Mouse (Mus musculus) liver, embryonic 15.5 days (tissue): ENCODE measurements at regions not wholly inside any gene's neighbourhood (a gene's known extent, or its start where the extent isn't known, plus 50 kb on each side); places are given as distances from the start of the nearest gene placed in this dataset.
A peak's percentile ranks its signal among the peaks of the same experiment; 100 is the strongest.

Source experiments
- ATAC-seq: fragments of 200-750 bp; cut with Nextera tagmentation; 2 replicates; pipeline ENCODE4 v1.8.0; 2017; ENCODE audit warnings: moderate number of reproducible peaks, mild to moderate bottlenecking, moderate library complexity; ENCODE audit not compliant: insufficient read depth
- H3K27ac ChIP-seq: fragments of 300-500 bp; sonication (generic); replicated peaks from 2 replicates; pipeline ENCODE4 v1.5.1; 2015; ENCODE audit warnings: mild to moderate bottlenecking, inconsistent platforms
- H3K27me3 ChIP-seq: fragments of 300-500 bp; sonication (generic); 2 replicates; pipeline ENCODE4 v1.6.1; 2015; ENCODE audit warnings: mild to moderate bottlenecking, inconsistent platforms
- H3K36me3 ChIP-seq: fragments of 300-500 bp; sonication (generic); replicated peaks from 2 replicates; pipeline ENCODE4 v1.6.1; 2015; ENCODE audit warnings: moderate library complexity, mild to moderate bottlenecking, inconsistent platforms
- H3K4me1 ChIP-seq: fragments of 300-500 bp; sonication (generic); replicated peaks from 2 replicates; pipeline ENCODE4 v1.6.1; 2015; ENCODE audit warnings: inconsistent platforms
- H3K4me2 ChIP-seq: fragments of 300-500 bp; sonication (generic); 2 replicates; pipeline ENCODE4 v1.6.1; 2015; ENCODE audit warnings: moderate library complexity, mild to moderate bottlenecking, inconsistent platforms
- H3K4me3 ChIP-seq: fragments of 300-500 bp; sonication (generic); replicated peaks from 2 replicates; pipeline ENCODE4 v1.5.1; 2015; ENCODE audit warnings: mild to moderate bottlenecking, inconsistent platforms
- H3K9ac ChIP-seq: fragments of 300-500 bp; sonication (generic); 2 replicates; pipeline ENCODE4 v1.6.1; 2015; ENCODE audit warnings: moderate library complexity, mild to moderate bottlenecking, inconsistent platforms
- H3K9me3 ChIP-seq: fragments of 300-500 bp; sonication (generic); replicated peaks from 2 replicates; pipeline ENCODE4 v1.6.1; 2016; ENCODE audit warnings: inconsistent platforms
- WGBS: fragments of 180-500 bp; shearing (Covaris S2); methylation state at CpG from one replicate; pipeline ENCODE4 v1.1.7; 2015; ENCODE audit warnings: mixed read lengths; ENCODE audit not compliant: insufficient replicate concordance; 5-methylcytosine and 5-hydroxymethylcytosine counted together

GRCm38 (mm10) chr1:159444093-159444492 is 79.5 kb upstream of the Tnr start:
- peak; percentile 44 for ATAC-seq
- H3K27ac ChIP-seq, result no peak overlapping the region
- no peaks in the 10 kb centered on the region for H3K9me3 ChIP-seq
- no peaks in the 10 kb centered on the region for H3K36me3 ChIP-seq
- H3K4me1 ChIP-seq, result no peaks in the 10 kb centered on the region
- H3K4me3 ChIP-seq, result no peak overlapping the region
- no peaks in the 10 kb centered on the region for H3K27me3 ChIP-seq
- no peak overlapping the region for H3K4me2 ChIP-seq
- no peak overlapping the region for H3K9ac ChIP-seq
- WGBS, result 50% methylated on average over 1 of the region's 1 CpGs

GRCm38 (mm10) chr1:159445465-159445864 is 78.1 kb upstream of the Tnr start:
- no peak overlapping the region for H3K27ac ChIP-seq
- H3K36me3 ChIP-seq, result no peaks in the 10 kb centered on the region
- 32% methylated on average over 1 of the region's 1 CpGs for WGBS
- H3K4me3 ChIP-seq, result no peak overlapping the region
- no peaks in the 10 kb centered on the region for H3K9me3 ChIP-seq
- no peak overlapping the region for H3K9ac ChIP-seq
- no peak overlapping the region for H3K4me2 ChIP-seq
- H3K27me3 ChIP-seq, result no peaks in the 10 kb centered on the region
- H3K4me1 ChIP-seq, result no peaks in the 10 kb centered on the region
- no peak for ATAC-seq

- no peaks in the 10 kb centered on the region for H3K9me3 ChIP-seq
- 46% methylated on average over 3 of the region's 3 CpGs for WGBS
- no peak overlapping the region for H3K4me3 ChIP-seq
- H3K27ac ChIP-seq, result no peak overlapping the region
- no peak overlapping the region for H3K4me2 ChIP-seq
- no peak for ATAC-seq
- no peaks in the 10 kb centered on the region for H3K36me3 ChIP-seq
- H3K27me3 ChIP-seq, result no peaks in the 10 kb centered on the region
- no peak overlapping the region for H3K9ac ChIP-seq
- no peaks in the 10 kb centered on the region for H3K4me1 ChIP-seq
Observed at GRCm38 (mm10) chr1:159451462-159451861, 72.1 kb upstream of the Tnr start.

- 44% methylated on average over 4 of the region's 4 CpGs for WGBS
- H3K27me3 ChIP-seq, result no peaks in the 10 kb centered on the region
- no peak overlapping the region for H3K4me3 ChIP-seq
- H3K36me3 ChIP-seq, result no peaks in the 10 kb centered on the region
- H3K27ac ChIP-seq, result no peak overlapping the region
- H3K4me1 ChIP-seq, result no peaks in the 10 kb centered on the region
- no peak for ATAC-seq
- no peak overlapping the region for H3K4me2 ChIP-seq
- H3K9ac ChIP-seq, result no peak overlapping the region
- H3K9me3 ChIP-seq, result no peaks in the 10 kb centered on the region
Observed at GRCm38 (mm10) chr1:159460876-159461275, 62.7 kb upstream of the Tnr start.

GRCm38 (mm10) chr1:159470941-159471340 is 52.6 kb upstream of the Tnr start:
- Histone ChIP-seq H3K4me3 (no peak overlapping the region), H3K4me1 (no peaks in the 10 kb centered on the region), H3K27me3 (no peaks in the 10 kb centered on the region), H3K9me3 (no peaks in the 10 kb centered on the region), H3K4me2 (no peak overlapping the region), H3K9ac (no peak overlapping the region), H3K36me3 (no peaks in the 10 kb centered on the region), H3K27ac (no peak overlapping the region)
- ATAC-seq, result no peak
